Comparison of ENCODE assay signal across 8 mouse cellular contexts in genomic region chrX:98937555-98938294, GRCm38 (mm10). TPM values are rescaled to one million over a fixed set of nuclear protein-coding genes. Genes with fewer than 3 reads are reported as not detected.
DNase-seq lines count a peak whose midpoint lies in the region; ATAC-seq and TF ChIP-seq lines count a peak whose summit lies in the region.

No protein-coding gene starts in this region.

- H3K79me2 ChIP-seq in heart, adult 2 months (replicated peaks; ENCODE audit: control insufficient read depth, insufficient read depth, low read length), result no peaks in the 10 kb centered on the region

- 28% methylated on average over 57 of the region's 57 CpGs for WGBS in embryonic facial prominence, embryonic 13.5 days
- WGBS in heart, adult 2 months, result 21% methylated on average over 57 of the region's 57 CpGs
- 22% methylated on average over 55 of the region's 57 CpGs for WGBS in limb, embryonic 14.5 days
- 21% methylated on average over 57 of the region's 57 CpGs for WGBS in midbrain, postnatal 0 days

- no peaks in the 10 kb centered on the region for H3K36me3 ChIP-seq in embryonic facial prominence, embryonic 13.5 days
- H3K36me3 ChIP-seq in heart, adult 2 months (ENCODE audit: control insufficient read depth, insufficient read depth, low read length), result peaks cover 2% of the 10 kb centered on the region; the same call in 1 of the 2 replicates
- H3K36me3 ChIP-seq in limb, embryonic 14.5 days (ENCODE audit: control insufficient read depth, insufficient read depth, low read length), result peaks cover 7% of the 10 kb centered on the region; the same call in 1 of the 2 replicates
- no peaks in the 10 kb centered on the region for H3K36me3 ChIP-seq in midbrain, postnatal 0 days (ENCODE audit: insufficient read depth, low read length)

- H3K4me3 ChIP-seq in embryonic facial prominence, embryonic 13.5 days, result peak overlapping the region; percentile 62
- peak overlapping the region; percentile 63 for H3K4me3 ChIP-seq in heart, adult 2 months
- peak overlapping the region; percentile 54 for H3K4me3 ChIP-seq in limb, embryonic 14.5 days (replicated peaks; ENCODE audit: low read length)
- H3K4me3 ChIP-seq in midbrain, postnatal 0 days (ENCODE audit: low read depth, low read length), result peak overlapping the region; percentile 55

- peaks cover 8% of the 10 kb centered on the region for H3K4me1 ChIP-seq in embryonic facial prominence, embryonic 13.5 days
- H3K4me1 ChIP-seq in heart, adult 2 months (ENCODE audit: control insufficient read depth, insufficient read depth, low read length), result no peaks in the 10 kb centered on the region; the same call in none of the 2 replicates
- no peaks in the 10 kb centered on the region for H3K4me1 ChIP-seq in limb, embryonic 14.5 days (ENCODE audit: control insufficient read depth, insufficient read depth, low read length)
- H3K4me1 ChIP-seq in midbrain, postnatal 0 days (ENCODE audit: insufficient read depth, low read length), result no peaks in the 10 kb centered on the region

- TF ChIP-seq EP300 in heart, adult 2 months (IDR thresholded peaks at IDR 0.05; ENCODE audit: insufficient read depth, low read depth, low read length), result no peak

- peak; percentile 92 for TF ChIP-seq CTCF in heart, adult 2 months (IDR thresholded peaks at IDR 0.05)
- peak; percentile 71 for TF ChIP-seq CTCF in midbrain, postnatal 0 days (IDR thresholded peaks at IDR 0.05)

- peak overlapping the region; percentile 57 for H3K4me2 ChIP-seq in embryonic facial prominence, embryonic 13.5 days
- peak overlapping the region; percentile 46 for H3K4me2 ChIP-seq in limb, embryonic 14.5 days (replicated peaks; ENCODE audit: low read depth, low read length, severe bottlenecking)
- peak overlapping the region; percentile 42 for H3K4me2 ChIP-seq in midbrain, postnatal 0 days (ENCODE audit: low read depth, low read length, poor library complexity, severe bottlenecking)

- intact Hi-C loops in heart, adult 2 months (cut with DNase I), result loop anchor here (2.0 to 5.0 kb wide), 2 partner anchors 47 to 235 kb away; partner anchors contain the start of gene Ophn1

- H3K27me3 ChIP-seq in embryonic facial prominence, embryonic 13.5 days, result peaks cover 5% of the 10 kb centered on the region; the same call in 1 of the 2 replicates
- H3K27me3 ChIP-seq in heart, adult 2 months (ENCODE audit: control insufficient read depth, insufficient read depth, low read length), result no peaks in the 10 kb centered on the region
- H3K27me3 ChIP-seq in limb, embryonic 14.5 days (ENCODE audit: control insufficient read depth, insufficient read depth, low read length), result no peaks in the 10 kb centered on the region
- no peaks in the 10 kb centered on the region for H3K27me3 ChIP-seq in midbrain, postnatal 0 days (ENCODE audit: insufficient read depth, low read length)

- peak overlapping the region; percentile 97 for H3K27ac ChIP-seq in embryonic facial prominence, embryonic 13.5 days
- H3K27ac ChIP-seq in heart, adult 2 months, result peak overlapping the region; percentile 93
- H3K27ac ChIP-seq in limb, embryonic 14.5 days (replicated peaks; ENCODE audit: low read depth, low read length), result peak overlapping the region; percentile 91
- peak overlapping the region; percentile 85 for H3K27ac ChIP-seq in midbrain, postnatal 0 days (ENCODE audit: low read depth, low read length)

- peak; percentile 87 for ATAC-seq in embryonic facial prominence, embryonic 13.5 days (ENCODE audit: insufficient number of reproducible peaks, insufficient read depth, low FRiP score, low TSS enrichment, low read depth)
- peak; percentile 86 for ATAC-seq in limb, embryonic 14.5 days (ENCODE audit: low FRiP score, low read depth)
- peak; percentile 82 for ATAC-seq in midbrain, postnatal 0 days (ENCODE audit: low FRiP score)

- peak; percentile 94 for DNase-seq in 3134 (ENCODE audit: extremely low read depth, insufficient read length, low spot score)
- DNase-seq in adrenal gland, postnatal 36 days, result peak; percentile 94
- peak; percentile 94 to 95 for DNase-seq in heart, adult 2 months
- peak; percentile 91 to 94 for DNase-seq in kidney, adult 8-10 months
- DNase-seq in limb, embryonic 14.5 days (ENCODE audit: low spot score), result peak; percentile 92
- peak; percentile 92 for DNase-seq in midbrain, postnatal 0 days (ENCODE audit: low spot score)
- peak; percentile 88 to 90 for DNase-seq in spleen, postnatal 14 days (ENCODE audit: low spot score in 2 of 2)

- TF ChIP-seq POLR2A in heart, adult 2 months (IDR thresholded peaks at IDR 0.05; ENCODE audit: insufficient read depth, low read depth, low read length), result 0 out of 2 replicates have a peak, but pooled peaks have one; percentile 46
- TF ChIP-seq POLR2A in limb, embryonic 14.5 days (IDR thresholded peaks at IDR 0.05; ENCODE audit: borderline replicate concordance, extremely low read depth, insufficient read depth, insufficient read length), result 0 out of 2 replicates have a peak, but pooled peaks have one; percentile 32

- no peaks in the 10 kb centered on the region for H3K9me3 ChIP-seq in embryonic facial prominence, embryonic 13.5 days
- no peaks in the 10 kb centered on the region for H3K9me3 ChIP-seq in limb, embryonic 14.5 days (ENCODE audit: control insufficient read depth, low read length)
- no peaks in the 10 kb centered on the region for H3K9me3 ChIP-seq in midbrain, postnatal 0 days (ENCODE audit: low read length)

- H3K9ac ChIP-seq in embryonic facial prominence, embryonic 13.5 days, result peak overlapping the region; percentile 80
- peak overlapping the region; percentile 75 for H3K9ac ChIP-seq in heart, adult 2 months (ENCODE audit: low read depth, low read length)
- H3K9ac ChIP-seq in limb, embryonic 14.5 days (ENCODE audit: low read depth, low read length, severe bottlenecking), result peak overlapping the region; percentile 69
- H3K9ac ChIP-seq in midbrain, postnatal 0 days (replicated peaks; ENCODE audit: low read length, poor library complexity, severe bottlenecking), result peak overlapping the region; percentile 54

RNA-seq across cellular contexts. Expression of gene Yipf6, which starts 1.6 kb away (rescaled TPM):
- 10 to 100 TPM; 51.6 to 56.5 TPM for total RNA-seq in adrenal gland, postnatal 36 days (2021)
- polyA plus RNA-seq in embryonic facial prominence, embryonic 13.5 days (2015; fragmentation: Nextera tagmentation; extraction: Ambion mirVana), result 16.6 and 18.5 TPM in 2 replicates
- total RNA-seq in heart, adult 2 months (2021), result 10 to 100 TPM; 17.0 to 20.6 TPM
- 12.0 and 24.6 TPM in 2 replicates for polyA plus RNA-seq in heart, adult 2 months (2012; rRNA removed)
- polyA plus RNA-seq in limb, embryonic 14.5 days (2012; rRNA removed), result 18.6 and 19.6 TPM in 2 replicates
- 18.4 and 18.5 TPM in 2 replicates for polyA plus RNA-seq in limb, embryonic 14.5 days (2014; fragmentation: Nextera tagmentation; extraction: Ambion mirVana)
- 26.6 and 33.3 TPM in 2 replicates for total RNA-seq in midbrain, postnatal 0 days (2014; rRNA removed)
- polyA plus RNA-seq in midbrain, postnatal 0 days (2015; fragmentation: Nextera tagmentation; extraction: Ambion mirVana), result 12.3 and 13.5 TPM in 2 replicates

RNA-seq across cellular contexts. Expression of gene Ophn1, which starts 46.9 kb away (rescaled TPM):
- 10 to 100 TPM; 16.3 to 18.6 TPM for total RNA-seq in adrenal gland, postnatal 36 days (2021)
- polyA plus RNA-seq in embryonic facial prominence, embryonic 13.5 days (2015; fragmentation: Nextera tagmentation; extraction: Ambion mirVana), result 21.1 and 21.8 TPM in 2 replicates
- 1 to 10 TPM; 5.5 to 6.0 TPM for total RNA-seq in heart, adult 2 months (2021)
- polyA plus RNA-seq in heart, adult 2 months (2012; rRNA removed), result 4.3 and 5.5 TPM in 2 replicates
- polyA plus RNA-seq in limb, embryonic 14.5 days (2012; rRNA removed), result 8.7 and 9.8 TPM in 2 replicates
- polyA plus RNA-seq in limb, embryonic 14.5 days (2014; fragmentation: Nextera tagmentation; extraction: Ambion mirVana), result 20.0 and 26.7 TPM in 2 replicates
- 36.4 and 49.3 TPM in 2 replicates for total RNA-seq in midbrain, postnatal 0 days (2014; rRNA removed)
- 27.6 and 32.2 TPM in 2 replicates for polyA plus RNA-seq in midbrain, postnatal 0 days (2015; fragmentation: Nextera tagmentation; extraction: Ambion mirVana)

Comparison
In these comparisons a context has a peak if more than half of its experiments do, and no peak if none do; other contexts are left out.
1. Peak in every context shown above with its lines: DNase-seq, ATAC-seq, H3K4me3 ChIP-seq and H3K27ac ChIP-seq.